Mouse (Mus musculus): ENCODE results near the gene Gm10642. TPM values are rescaled to one million over a fixed set of nuclear protein-coding genes. Genes with fewer than 3 reads are reported as not detected.

The Gm10642 gene
- polyA plus RNA-seq, 1 experiment from 2014 or later = 0.54 TPM

DNA sequence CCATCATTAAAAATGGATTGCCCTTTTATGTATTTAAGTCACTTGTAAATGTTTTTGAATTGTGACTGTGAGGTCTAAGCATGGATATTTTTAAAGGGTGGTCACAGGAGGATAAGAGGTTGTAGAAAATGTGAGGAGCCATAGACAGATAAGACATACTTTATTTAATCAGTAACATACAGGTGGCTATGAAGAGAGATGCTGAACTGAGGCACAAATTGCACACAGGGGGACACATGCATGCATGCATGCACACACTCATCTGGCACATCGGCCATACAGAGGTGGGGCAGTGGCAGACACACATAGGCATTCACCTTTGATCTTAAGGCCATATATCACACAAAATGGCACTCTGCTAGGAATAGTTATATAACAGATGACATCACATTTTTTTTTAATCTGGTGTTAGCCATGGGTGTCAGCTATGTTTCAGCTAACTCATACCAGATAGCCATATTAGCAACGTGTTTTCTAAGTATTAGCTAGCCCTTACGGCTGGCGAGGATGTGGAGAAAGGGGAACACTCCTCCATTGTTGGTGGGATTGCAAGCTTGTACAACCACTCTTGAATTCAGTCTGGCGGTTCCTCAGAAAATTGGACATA lies 47.6 kb downstream of the Gm10642 start:
- H3K4me2 ChIP-seq = no peak overlapping the region
- no peaks in the 10 kb centered on the region for H3K27me3 ChIP-seq (replicated peaks)
- peak; percentile 63; the same call in 1 of the 2 replicates for ATAC-seq (ENCODE audit: insufficient read depth, low FRiP score, low read depth)
- H3K9me3 ChIP-seq = no peaks in the 10 kb centered on the region
- no peak overlapping the region for H3K27ac ChIP-seq
- 90% methylated on average over 5 of the region's 5 CpGs for WGBS
- H3K36me3 ChIP-seq = 0 out of 2 replicates have a peak, but pooled peaks cover 8% of the 10 kb centered on the region
- H3K4me1 ChIP-seq = peaks cover 2% of the 10 kb centered on the region; the same call in 1 of the 2 replicates
- no peak overlapping the region for H3K9ac ChIP-seq
- no peak overlapping the region for H3K4me3 ChIP-seq (replicated peaks)

DNA sequence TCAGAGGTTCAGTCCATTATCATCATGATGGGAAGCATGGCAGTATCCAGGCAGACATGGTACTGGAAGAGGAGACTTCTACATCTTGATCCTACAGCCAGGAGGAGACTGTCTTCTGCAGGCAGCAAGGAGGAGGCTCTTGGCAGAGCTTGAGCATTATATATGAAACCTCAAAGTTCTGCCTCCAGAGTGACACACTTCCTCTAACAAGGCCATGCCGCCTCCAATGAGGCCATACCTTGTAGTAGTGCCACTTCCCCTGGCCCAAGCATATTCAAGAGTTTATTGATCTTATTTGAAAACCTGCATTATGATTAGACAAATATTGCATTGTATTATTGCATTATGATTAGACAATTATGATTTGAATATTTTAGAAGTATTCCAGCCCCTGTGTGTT lies 50.4 kb downstream of the Gm10642 start:
- Histone ChIP-seq H3K27ac (no peak overlapping the region), H3K4me1 (no peaks in the 10 kb centered on the region), H3K4me3 (replicated peaks) (no peak overlapping the region), H3K4me2 (no peak overlapping the region), H3K36me3 (0 out of 2 replicates have a peak, but pooled peaks cover 8% of the 10 kb centered on the region), H3K27me3 (replicated peaks) (no peaks in the 10 kb centered on the region), H3K9me3 (no peaks in the 10 kb centered on the region), H3K9ac (no peak overlapping the region)
- WGBS = 92% methylated on average over 1 of the region's 1 CpGs
- ATAC-seq (ENCODE audit: insufficient read depth, low FRiP score, low read depth) = no peak

Other genes with a start within 250 kb of the Gm10642 start
- 161 and 171 TPM in 2 replicates for gene Ccnb2, start 234.7 kb upstream of the Gm10642 start, polyA plus RNA-seq (2015; fragmentation: Nextera tagmentation; extraction: Ambion mirVana)
- 24.3 and 27.5 TPM in 2 replicates for gene Rnf111, start 152.5 kb upstream of the Gm10642 start, polyA plus RNA-seq (2015; fragmentation: Nextera tagmentation; extraction: Ambion mirVana)
- 48.7 and 50.3 TPM in 2 replicates for gene Sltm, start 113.5 kb upstream of the Gm10642 start, polyA plus RNA-seq (2015; fragmentation: Nextera tagmentation; extraction: Ambion mirVana)
- 14.6 and 14.9 TPM in 2 replicates for gene Mindy2, start 923 bp downstream of the Gm10642 start, polyA plus RNA-seq (2015; fragmentation: Nextera tagmentation; extraction: Ambion mirVana)
- gene Adam10, start 22.7 kb downstream of the Gm10642 start, polyA plus RNA-seq (2015; fragmentation: Nextera tagmentation; extraction: Ambion mirVana) = 85.4 and 86.5 TPM in 2 replicates

Data from stomach, embryonic 15.5 days (tissue).